Mouse (Mus musculus) megakaryocyte, embryonic 14.5 days (primary cell): ENCODE measurements around the gene Sulf2.

ENCODE experiments used
- FLI1 ChIP-seq: IDR thresholded peaks from 2 replicates; pipeline ENCODE4 v1.6.1; 2012; ENCODE audit warnings: low read length, inconsistent platforms, mixed read lengths
- GATA1 ChIP-seq: IDR thresholded peaks from 3 replicates; pipeline ENCODE4 v1.6.1; 2012; ENCODE audit warnings: mixed read lengths, low read length, inconsistent platforms, borderline replicate concordance

- TF ChIP-seq GATA1 (no peak), FLI1 (no peak)
These were observed 63.1 kb downstream of the Sulf2 start for GRCm38 (mm10) chr2:166092412-166092811.
